Mouse (Mus musculus) lung, postnatal 36 days (tissue): Measurements from ENCODE around the gene Polr2b.

Source experiments
- DNase-seq: peaks from one replicate; pipeline ENCODE4 v3.0.0; 2022; ENCODE audit warnings: mixed read lengths

The Polr2b gene

DNA sequence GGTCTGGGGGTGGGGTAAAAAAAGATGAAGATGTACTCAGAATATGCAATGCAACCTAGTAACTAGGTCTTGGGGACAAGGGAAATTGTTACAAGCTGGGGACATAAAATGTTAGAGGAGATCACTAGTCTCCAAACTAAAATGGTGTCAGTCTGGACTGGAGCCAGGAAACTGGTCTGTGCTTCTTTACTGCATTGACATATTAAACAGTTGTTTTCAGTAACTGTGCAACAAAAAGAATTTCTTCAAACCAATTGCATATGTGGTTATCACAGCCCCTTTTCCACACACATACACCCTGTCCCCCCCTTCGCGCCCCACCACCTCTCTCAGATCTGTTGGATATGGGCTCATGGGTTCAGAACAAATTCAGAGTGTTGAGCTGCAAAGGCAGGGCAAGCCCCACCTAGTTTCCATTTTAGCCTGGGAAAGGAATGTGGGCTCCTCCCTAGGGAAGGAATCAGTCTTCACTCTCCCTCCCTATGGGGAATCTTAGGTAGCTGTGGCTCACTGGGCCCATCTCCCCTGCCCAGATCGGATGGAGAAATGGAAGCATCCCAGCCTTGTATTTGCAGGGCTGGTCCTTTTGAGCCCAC is 54.6 kb downstream of the Polr2b start:
- no peak for DNase-seq

GRCm38 (mm10) chr5:77366313-77366712 is 56.4 kb downstream of the Polr2b start:
- no peak for DNase-seq

DNA sequence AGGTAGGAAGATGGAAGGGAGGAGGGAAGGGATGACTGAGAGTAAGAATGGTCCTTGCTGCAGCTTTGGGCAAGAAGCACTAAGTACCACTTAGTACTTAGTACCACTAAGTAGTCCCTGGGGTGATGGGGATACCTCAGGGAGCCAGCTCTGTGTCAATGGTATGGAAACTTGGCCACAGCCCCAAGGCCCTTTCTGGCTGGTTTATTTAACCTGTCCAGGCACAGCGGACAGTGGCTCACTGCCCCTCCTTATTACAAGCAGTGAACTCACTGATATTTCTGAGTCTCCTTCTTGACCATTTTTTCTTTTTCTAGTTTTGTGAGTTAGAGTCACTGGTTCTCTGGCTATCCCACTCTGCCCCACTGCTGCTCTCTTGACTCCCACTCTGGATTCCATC is 57.2 kb downstream of the Polr2b start:
- no peak for DNase-seq

GRCm38 (mm10) chr5:77367682-77368081 is 57.7 kb downstream of the Polr2b start:
- DNase-seq, result no peak

DNA sequence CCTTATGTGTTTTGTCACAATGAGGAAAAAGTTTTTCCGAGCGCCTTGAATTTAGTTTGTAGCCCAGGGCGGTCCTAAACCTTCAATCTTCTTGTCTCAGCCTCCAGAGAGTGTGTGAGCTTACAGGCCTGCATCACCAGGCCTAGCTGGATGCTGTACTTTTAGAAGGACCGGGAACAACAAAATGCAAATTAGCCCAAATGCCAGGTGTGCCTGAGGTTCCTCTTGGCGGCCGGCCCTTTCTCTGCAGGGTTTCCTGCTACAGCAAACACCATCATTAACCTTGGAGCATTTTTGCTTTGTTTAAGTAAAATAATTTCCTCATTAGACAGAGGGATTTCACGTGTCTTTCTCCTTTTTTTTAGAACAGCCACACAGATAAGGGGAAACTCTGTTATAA is 58.2 kb downstream of the Polr2b start:
- no peak for DNase-seq

- no peak for DNase-seq
These were observed 59.4 kb downstream of the Polr2b start for GRCm38 (mm10) chr5:77369394-77369793.

GRCm38 (mm10) chr5:77370378-77370892 is 60.5 kb downstream of the Polr2b start:
- DNase-seq, result no peak

DNA sequence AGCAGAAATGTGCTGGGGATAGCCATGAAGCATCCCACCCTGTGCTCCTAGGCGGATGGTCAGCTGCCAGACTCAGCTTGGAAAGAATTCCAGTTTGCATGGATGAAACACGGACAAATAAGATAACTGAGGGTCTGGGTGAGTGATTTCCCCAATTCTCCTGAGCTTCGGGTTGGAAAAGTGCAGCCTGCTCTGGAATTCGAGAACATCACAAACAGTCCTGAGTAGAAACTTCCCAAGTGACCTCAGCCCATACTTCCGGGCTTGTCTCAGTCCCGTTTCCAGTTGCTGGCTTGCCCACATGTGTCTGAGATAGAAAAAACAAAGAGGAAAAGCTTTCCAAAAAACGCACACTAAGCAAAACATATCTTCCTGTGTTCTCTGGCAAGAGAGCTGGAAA is 62.3 kb downstream of the Polr2b start:
- DNase-seq, result peak; percentile 60

GRCm38 (mm10) chr5:77372778-77373177 is 62.8 kb downstream of the Polr2b start:
- peak; percentile 52 for DNase-seq

- DNase-seq, result no peak
These were observed 65.0 kb downstream of the Polr2b start for GRCm38 (mm10) chr5:77374945-77375344.

- DNase-seq, result no peak
These were observed 65.6 kb downstream of the Polr2b start for GRCm38 (mm10) chr5:77375546-77375945.

DNA sequence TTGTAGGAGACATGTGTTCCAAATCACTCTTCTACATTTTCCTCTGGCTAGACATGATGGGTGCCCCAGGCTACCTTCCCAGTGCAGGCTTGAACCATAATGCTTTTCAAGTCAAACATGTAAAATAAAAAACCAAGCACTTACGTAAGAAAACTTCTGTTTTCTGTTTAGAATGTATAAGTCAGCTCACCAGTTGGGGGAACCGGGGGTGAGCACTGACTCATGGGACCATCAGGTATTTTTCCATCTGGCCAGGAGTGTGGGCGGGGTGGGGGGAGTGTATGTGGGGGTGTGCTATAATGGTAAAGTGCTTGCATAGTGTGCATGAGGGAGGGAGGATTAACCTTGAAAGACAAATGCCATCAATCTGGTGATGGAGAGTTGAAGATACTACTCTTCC is 68.1 kb downstream of the Polr2b start:
- DNase-seq, result no peak

DNA sequence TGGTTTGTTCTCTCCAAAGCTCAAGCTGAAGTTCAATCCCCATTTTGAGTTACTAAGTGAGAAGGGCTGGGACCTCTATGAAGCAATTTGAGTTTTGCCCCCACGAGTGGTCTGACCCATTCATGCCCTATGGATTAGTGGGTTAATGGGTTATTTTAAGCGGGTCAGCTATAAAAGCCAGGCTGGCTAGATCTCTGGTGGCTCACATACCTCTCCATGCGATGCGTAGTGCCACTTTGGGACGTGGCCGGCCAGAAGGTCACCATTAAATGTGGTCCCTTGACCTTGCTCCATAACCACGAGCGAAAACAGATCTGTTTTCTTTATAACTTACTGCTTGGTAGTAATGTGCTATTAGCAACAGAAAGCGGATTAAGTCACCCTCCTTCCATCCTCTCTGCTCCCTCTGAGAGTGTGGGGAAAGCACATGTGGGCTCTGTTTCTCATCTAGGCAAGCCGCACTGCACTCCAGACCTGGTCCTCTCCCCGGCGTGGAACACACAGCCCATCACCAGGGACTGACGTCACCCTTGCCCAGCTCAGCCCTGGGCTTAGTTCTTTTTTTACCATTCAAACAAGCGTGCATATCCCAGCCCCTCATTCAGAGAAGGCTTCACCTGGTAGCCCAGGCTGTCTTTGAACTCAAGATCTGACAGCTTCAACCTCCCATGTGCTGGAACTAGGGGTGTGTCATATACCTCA is 69.6 kb downstream of the Polr2b start:
- DNase-seq, result no peak

DNA sequence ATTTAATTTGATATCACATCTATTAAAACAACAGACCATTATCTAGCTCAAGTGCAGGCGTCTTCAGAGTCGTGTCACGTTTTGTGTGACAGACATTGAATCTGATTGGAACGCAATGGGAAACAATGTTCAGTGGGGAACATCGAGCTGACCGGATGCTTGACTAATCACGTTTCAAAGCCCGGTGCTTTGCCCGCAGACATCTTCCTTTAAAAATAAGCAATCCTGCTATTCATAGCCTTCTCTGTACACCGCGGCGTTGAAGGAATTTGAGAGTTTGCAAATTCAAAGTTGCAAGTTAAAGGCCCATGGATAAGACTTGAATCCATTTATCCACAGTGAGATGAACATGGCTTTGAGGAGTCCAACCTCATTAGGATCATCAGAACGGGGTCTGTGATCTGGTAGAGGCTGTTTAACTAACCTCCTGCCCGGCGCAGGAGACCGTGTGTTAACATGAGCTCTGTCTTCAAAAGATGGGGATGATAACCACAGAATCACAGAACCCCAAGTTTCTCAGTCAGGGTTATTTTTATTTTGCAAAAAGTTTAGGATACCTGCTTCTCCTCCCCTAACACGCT is 70.5 kb downstream of the Polr2b start:
- DNase-seq, result no peak

GRCm38 (mm10) chr5:77381283-77381682 is 71.3 kb downstream of the Polr2b start:
- DNase-seq, result no peak

DNA sequence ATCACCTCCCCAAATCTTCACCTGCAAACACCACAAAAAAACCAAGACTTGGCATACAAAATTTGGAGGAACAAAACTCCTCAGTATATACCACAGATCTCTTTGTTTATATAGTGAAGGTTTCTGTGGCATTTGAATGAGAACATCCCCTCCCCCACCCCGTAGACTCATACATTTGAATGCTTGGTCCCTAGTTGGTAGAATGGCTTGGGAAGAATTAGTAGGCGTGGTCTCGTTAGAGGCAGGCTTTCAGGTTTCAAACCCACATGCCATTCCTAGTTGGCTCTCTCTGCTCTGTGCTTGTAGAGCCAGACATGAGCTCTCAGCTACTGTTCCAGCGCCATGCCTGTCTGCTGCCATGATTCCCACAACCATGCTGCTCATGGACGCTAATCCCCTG is 71.7 kb downstream of the Polr2b start:
- no peak for DNase-seq

GRCm38 (mm10) chr5:77383799-77384554 is 74.0 kb downstream of the Polr2b start:
- DNase-seq, result peak; percentile 65

GRCm38 (mm10) chr5:77384724-77385123 is 74.8 kb downstream of the Polr2b start:
- DNase-seq, result no peak

DNA sequence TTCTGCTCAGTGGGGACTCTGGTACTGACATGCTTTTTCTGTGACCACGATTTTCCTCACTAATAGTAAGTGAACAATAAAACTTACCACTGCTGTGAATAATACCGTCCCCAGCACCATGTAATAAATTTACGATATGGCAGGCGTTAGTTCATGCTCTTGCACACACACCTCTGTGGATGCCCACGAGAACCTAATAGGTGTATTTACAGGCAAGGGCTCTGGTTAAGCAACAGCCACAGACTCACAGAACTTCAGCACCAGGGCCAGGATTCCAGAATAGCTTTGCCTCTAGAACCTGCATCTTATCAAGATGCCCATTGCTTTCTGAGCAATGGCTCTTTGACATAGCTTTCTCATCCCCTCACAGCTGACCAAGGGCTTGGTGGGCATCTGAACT is 75.3 kb downstream of the Polr2b start:
- DNase-seq, result no peak

DNA sequence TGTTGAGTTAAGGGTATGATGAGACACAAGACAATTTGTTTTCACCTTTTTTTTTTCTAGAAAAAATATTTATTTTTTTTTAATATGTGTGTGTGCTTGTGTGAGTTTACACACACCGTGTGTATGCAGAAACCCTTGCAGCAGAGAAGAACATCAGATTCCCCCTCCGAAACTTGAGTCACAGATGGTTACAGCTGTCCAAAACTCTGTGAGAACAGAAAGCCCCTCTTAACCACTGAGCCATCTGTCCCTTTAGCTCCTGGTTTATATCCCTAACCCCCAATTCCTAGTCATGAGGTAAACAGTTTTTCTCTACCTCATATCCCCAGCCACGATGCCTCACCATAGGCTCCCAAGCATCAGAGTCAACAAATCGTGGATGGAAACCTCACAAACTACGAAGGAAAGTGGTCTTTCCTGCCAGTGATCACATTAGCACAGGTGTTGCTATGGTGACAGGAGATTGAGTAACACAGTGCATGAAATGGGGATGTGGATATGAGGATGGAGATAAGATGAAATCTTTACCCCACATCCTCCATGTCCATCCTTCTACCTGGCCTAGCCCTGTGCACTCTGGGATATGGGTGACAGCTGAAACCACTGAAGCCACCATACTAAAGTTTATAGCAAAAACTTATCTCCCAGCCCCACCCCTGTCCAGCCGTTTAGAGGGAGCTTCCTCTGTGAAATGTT is 76.1 kb downstream of the Polr2b start:
- DNase-seq, result no peak

DNA sequence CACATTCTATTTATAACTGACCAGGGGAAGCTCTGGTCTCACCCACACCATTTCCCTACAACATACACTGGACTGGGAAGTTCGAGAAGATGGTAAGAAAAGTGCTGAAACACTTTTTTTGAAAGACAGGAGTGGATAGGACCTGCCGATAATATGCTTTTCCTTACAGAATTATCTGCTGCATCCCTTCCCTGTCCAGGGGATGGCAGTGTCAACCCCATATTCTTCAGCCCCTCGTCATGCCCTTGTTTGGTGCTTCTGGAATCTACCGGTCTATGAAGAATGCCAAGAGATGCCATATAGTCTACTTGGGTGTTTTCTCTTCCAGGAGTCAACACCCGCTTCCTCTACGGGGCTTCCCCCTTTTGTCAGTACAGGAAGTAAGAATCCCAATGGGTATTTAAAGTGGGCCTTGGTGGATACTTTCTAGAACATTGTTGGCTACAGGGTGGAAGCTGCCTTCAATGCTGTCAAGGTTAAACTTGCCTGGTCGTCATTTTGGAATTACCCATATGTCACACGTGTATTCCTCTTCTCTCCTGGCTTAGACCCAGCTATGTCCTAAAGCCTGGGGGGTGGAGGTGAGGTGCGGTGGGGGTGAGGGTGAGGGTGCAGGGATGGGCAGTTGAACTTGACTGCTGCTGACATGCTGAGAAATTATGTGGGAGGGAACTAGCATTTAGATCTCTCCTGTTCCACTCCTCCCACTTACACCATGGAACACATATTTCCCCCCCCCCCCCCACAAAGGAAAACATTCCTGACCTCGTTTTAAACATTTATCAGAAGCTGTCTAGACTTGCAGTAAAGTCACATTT is 76.9 kb downstream of the Polr2b start:
- DNase-seq, result no peak

DNA sequence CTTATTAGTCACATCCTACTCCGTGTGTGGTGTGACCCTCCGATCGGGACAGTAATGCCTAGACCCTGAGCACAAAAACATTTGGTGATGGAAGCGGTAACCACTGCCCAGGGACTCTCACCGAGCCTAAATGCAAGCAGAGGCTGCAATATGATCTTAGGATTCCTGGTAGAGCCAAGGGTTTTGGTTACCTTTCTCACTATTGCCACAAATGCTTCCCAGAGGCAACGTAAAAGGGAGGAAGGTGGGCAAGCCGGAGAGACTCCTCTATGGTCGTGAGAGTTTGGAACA is 77.4 kb downstream of the Polr2b start:
- DNase-seq, result no peak
